Mouse (Mus musculus) ovary, postnatal 14 days (tissue): Measurements from ENCODE around the gene B020031M17Rik.
"Not testable (repeated sequence)": the region's sequence is repeated elsewhere in the genome, so short reads cannot be mapped to it uniquely, and the experiment has no call there.

ENCODE experiments used
- DNase-seq: peaks from one replicate; pipeline ENCODE4 v3.0.0; 2022; ENCODE audit warnings: low spot score

B020031M17Rik gene

DNA sequence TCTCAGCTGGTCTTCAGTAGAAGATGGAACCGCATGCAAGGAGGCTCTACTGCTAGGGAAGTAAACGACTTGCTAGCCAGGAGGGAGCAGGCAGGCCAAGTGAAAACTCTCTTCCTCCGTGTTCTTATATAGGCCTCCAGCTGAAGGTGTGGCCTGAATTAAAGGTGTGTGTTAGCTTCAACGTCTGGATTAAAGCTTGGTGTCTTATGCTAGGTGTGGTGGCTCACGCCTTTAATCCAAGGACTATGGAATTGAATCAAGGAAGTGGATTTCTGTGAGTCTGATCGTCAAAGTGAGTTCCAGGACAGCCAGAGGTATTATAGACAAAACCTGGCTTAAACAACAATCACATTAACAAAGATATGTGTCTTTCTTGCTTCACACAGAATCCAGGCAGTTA lies at the start of gene B020031M17Rik:
TSS of gene B020031M17Rik (minus strand) at position 101 of the 400 bp plus-strand sequence.
- DNase-seq = not testable (repeated sequence)

DNA sequence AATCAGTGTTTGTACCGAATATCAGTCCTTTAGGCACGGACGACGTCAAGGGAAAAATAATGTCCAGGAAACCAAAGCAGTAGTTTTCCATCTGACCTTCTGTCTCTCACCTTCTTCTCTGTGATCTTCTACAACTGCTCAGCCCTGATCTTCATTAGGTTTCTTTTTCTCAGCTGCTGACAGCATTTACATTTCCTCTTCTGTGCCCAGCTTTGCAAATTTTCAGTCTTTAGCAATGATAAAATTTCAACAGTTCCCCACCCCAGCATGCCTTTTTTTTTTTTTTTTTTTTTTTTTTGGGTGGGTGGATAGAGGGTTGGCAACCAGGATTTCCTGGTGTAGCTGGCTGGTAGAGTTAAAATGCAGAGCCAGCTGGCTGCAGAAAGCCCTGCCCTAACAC lies 48.6 kb upstream of the B020031M17Rik start:
- not testable (repeated sequence) for DNase-seq

DNA sequence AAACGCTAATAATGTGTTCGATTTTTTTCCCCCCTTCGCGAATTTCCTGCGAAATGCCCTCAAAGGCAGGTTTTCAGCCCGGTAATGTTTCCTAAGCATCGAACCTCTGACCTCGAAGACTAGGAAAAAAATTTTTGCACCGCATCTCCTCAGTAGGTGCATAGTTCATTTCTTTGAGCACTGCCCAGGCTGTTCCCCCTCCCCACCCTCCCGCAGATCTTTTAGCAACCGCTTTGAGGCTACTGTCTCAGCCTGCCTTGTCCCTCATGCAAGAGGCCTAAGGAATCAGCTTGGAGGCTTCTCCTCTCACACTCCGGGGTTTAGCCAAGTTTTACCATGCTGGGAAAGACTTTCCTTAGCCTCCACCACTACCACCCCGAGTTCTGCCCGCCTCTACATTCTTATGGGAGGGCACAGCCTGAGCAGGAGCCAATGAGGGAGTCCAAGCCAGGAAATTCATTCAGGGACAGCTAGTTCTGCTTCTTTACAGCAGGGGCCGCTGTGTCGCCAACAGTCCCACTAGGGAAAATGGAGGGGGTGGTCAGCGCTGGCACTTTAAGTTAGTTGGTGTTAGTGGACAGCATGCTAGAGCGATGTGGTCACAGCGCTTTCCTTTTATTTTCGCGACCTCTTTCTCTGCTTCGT lies 48.0 kb upstream of the B020031M17Rik start:
- DNase-seq = not testable (repeated sequence)

DNA sequence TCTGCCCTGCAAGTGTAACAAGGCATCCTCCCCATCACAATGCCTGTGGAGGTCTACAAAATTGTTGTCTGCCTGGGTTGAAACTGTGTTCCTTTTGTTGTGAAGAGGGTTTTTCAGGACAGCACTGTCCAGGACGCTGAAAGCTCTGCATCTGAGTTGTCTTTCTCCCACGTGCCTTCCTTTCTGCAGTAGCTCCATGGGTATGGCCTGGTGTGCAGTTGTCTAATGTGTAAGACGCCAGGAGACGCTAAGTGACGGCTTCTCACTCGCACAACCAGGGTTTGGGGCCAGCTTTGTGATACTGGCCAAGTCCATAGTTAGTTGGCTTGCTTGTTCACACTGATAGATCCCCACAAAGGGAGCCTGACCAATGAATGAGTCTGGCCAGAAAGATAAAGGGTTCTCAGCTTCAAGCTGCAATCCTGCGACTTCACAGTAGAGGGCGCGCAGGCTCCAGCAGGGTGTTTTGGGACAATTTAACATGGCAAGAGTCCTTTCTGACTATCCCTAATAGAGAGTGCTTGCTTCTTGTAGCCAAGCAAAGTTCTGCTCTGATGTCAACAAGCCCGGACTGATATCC lies 41.4 kb upstream of the B020031M17Rik start:
- not testable (repeated sequence) for DNase-seq

DNA sequence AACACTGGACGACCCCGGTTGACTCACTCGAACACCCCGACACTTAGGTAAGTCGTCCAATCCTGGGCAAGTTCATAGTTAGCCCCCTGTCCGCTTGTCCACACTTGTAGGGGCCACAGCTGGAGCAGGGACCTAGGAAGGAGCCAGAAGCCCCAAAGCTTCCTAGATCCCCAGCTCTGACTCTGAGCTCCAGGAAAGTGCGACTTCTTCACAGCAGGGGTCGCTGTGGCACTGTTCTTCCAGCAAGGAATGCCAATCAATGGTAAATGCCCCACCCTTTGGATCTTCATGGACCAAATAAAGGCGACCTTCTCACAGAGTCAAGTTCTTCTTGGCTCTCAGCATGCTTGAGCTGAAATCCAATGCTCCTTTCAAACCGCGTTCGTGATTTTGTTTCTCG lies 40.7 kb upstream of the B020031M17Rik start:
- DNase-seq = not testable (repeated sequence)

DNA sequence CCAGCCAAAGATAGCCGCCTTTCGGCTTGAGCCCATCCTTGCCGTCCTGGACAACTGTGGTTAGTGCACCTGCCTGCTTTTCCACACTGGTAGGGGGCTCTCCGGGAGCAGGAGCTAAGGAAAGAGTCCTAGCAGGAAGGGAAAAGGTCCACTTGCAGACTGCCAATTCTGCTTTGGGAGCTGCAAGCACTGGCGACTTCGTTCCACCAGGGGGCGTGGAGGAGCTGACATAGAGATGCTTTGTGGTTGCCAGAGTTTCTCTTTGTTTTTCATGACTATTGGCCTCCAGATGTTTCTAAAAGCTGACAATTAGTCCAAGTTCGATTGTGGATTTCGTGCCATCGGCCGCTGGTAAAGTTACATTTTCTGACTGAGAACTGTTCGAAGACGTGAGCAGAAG lies 18.6 kb upstream of the B020031M17Rik start:
- DNase-seq = not testable (repeated sequence)

DNA sequence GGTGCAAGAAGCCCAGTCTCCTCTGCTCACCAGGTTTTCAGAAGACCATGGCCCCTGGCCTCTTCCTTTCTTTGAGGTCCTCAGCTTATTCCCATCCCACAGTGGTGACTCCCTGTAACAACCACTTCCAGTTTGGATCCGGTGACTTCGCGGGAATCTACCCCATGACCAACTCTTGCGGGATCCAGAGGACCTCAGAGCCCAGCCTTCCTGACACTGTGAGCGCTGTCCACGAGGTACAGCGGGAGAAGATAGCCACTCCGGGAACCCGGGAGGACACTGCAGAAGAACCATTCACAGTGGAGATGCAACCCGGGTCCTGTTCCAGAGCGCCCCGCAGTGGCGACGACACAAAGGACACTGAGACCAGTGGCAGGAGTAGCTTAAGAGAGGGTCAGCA lies 17.6 kb upstream of the B020031M17Rik start:
- DNase-seq = not testable (repeated sequence)

DNA sequence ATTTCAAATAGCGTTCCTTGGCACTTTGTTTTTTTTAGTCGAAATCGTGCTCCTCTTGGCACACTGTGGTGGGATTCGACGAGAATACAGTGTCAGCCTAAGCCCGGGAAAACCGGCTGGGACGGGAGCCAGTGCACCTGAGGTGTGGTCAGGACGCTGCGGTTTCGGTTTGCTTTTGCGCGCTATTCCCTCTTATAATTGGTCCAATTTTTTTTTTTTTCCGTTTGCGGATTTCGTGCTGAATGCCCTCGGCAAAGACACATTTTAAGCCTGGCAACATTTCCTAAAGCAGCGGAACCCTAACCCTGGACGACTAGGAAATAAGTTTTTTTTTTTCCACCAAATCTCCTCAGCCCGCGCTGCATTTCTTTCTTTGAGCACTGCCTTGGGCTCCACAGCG lies 15.4 kb upstream of the B020031M17Rik start:
- DNase-seq = not testable (repeated sequence)

DNA sequence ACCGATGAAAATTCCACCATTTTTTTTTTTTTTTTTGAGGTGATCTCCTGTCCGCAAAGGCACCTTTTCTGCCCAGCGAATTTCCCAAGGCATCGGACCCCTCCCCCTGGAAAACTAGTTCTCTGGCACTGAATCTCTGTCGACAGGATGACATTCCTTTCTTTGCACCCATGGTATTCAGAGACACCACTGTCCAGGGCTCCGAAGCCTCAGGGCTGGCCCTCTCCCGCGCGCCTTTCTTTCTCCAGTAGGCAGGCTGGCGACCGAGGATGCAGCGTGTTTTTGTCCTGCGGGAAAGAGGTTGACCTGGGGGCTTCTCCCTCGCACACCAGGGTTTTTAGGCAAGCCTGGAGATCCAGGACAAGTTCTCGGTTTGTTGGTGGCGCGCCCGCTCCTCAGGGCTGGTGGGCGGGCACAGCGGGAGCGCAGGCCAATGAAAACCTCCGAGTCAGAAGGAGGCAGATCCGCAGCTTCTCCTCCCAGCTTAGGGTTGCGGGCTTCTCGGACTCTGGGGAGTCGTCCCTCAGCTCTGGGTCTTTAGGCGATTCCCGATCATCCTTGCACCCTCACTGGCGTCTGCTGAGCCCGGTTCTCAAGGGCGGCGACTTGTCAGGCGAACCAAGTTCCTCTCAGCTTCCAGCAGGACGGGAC lies 14.8 kb upstream of the B020031M17Rik start:
- not testable (repeated sequence) for DNase-seq

DNA sequence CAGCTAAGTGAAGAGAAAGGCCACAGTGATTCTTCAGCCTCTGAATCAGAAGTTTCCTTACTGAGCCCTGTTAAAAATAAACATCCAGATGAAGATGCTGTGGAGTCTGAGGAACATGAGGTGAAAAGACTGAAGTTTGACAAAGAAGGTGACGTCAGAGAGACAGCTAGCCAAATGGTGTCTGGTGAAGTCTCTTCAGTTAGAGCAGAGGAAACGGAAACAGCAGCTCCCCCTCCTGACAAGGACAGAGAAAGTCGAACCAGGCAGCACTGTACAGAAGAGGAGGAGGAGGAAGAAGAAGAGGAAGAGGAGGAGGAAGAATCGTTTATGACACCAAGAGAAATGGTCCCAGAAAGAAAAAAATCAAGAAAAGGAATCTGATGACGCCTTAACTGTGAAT lies 12.2 kb upstream of the B020031M17Rik start:
- DNase-seq = not testable (repeated sequence)

DNA sequence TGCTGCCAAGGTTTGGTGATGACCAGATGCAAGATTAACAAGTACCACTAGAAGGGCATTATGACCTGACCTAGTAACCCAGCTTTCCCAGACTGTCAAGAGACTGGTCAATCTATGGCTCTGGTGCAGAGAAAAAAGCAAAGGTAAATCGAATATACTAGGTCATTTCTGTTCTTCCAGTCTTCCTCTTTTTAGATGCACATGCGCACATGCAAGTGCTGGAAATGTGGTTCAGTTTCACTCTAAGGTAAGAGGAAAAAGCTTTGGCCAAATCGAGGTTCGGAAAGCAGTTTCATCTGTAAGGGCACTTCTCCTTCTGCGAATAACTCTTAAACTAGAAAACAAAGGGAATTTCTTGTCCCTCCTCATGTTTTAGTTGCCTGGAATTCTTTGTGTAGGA lies 5.0 kb upstream of the B020031M17Rik start:
- not testable (repeated sequence) for DNase-seq

DNA sequence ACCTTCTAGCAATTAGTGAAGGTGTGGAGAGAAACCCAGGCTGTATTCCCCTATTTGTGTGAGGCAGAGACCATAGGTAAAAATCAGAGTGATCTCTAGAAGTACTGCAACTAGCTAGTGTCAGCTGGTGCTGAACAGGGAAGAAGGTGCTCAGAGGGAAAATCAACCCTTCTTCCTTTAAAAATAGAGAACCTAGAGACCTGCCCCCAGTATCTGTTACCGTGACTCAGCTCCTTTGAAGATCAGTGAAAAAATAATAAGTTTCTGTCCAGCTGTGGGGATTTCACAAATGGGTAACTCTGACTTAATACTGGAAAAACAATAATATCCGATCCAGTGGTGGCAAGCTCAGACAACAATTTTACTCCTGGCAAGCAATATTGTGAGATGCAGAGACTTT lies 4.5 kb upstream of the B020031M17Rik start:
- DNase-seq = not testable (repeated sequence)

DNA sequence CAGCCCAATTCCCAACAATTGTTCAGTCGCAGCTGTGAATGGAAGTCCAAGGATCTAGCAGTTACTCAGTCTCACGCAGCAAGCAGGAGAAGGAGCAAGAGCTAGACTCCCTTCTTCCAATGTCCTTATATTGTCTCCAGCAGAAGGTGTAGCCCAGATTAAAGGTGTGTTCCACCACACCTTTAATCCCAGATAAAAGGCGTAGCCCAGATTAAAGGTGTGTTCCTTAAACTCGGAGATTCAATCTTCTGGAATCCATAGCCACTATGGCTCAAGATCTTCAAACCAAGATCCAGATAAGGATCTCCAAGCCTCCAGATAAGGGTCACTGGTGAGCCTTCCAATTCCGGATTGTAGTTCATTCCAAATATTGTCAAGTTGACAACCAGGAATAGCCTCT lies 21.4 kb downstream of the B020031M17Rik start, which contains the start of gene Gm21761:
TSS of gene Gm21761 (minus strand) at position 101 of the 400 bp plus-strand sequence.
- DNase-seq = not testable (repeated sequence)

DNA sequence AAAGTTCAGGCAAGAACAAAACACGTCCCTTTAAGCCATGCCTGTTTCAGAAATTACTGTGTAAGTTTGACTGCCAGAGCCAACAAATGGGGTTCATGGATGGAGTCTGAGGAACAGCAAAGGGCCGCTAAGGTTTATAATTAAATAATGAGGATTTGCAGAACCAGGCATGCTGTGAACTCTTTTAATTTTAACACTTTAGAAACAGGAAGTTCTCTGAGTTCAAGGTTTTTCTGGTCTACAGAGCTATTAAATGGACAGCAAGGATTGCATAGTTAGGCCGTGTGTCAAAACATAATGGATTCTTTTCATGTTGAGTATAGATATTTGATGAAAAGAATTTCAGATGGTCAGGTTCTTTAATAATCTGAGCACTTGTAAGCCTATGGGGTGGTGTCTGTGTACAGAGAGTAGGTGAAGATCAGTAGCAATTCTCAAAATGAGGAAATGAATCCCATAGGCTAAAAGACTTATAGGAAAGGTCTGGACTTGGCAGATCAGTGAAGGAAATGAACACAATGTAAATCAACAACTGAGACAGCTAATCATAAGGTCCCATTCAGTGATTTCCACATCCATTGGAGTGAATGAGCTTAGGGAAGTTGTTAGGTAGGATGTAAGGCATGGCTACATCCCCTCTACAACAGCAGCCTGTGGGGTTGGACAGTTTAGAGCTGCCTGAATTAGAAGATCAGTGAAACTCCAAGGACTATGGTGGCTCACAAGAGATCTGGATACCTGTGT lies 25.8 kb downstream of the B020031M17Rik start:
- DNase-seq = not testable (repeated sequence)

DNA sequence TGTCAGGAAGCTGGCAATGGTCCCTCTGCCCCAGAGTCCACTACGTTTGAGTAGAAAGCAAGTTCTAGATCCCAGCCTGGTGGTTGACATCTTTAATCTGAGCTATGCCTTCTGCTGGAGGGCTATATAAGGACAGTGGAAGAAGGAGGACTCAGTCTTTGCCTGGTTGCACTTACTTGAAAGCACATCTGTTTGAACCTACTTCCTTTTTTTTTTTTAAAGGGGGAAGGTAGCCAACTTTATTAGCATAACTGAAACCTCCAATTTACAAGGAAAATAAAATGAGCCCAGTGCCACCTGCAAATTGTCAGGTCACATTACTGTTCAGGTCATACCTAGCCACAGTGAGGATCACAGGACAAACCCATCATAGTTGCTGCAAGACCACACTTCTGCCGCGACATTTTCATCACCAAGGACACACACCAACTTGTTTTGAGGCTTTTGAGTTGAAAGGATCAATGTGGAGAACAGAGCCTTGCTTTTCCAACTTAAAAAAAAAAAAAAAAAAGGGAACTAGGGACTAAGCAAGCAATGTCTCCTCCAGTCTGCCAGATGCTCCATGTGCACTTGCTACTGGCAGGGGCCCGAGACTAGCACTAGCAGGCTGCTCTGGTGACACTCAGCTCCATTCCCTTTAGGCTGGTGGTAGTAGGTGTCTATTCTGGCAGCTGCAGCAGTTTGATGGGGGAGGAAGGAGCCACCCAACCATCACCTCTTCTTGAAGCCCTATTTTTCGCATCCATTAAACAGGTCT lies 33.5 kb downstream of the B020031M17Rik start:
- not testable (repeated sequence) for DNase-seq

DNA sequence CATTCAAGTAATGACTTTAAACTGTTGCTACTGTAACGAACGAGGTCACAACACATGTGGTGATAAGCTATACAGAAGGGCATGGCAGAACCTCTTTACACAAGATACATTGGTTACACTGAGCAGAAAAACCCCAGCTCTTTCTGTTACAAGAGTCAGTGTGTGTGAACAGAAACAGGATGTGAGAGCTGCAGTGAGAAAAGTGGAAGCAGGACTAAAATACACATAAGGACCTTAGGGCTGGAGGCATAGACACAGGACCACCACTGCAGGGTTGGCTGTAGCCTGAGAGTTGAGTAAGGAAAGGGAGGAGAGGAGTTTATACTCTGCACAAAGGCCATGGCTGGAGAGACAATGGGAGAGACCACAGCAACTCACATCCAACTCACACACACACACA lies 34.2 kb downstream of the B020031M17Rik start:
- DNase-seq = not testable (repeated sequence)
